Mouse (Mus musculus) neural tube, embryonic 11.5 days (tissue): Measurements from ENCODE around the gene Ube2cbp. TPM values are rescaled to one million over a fixed set of nuclear protein-coding genes. Genes with fewer than 3 reads are reported as not detected.

Source experiments
- polyA plus RNA-seq: library from polyadenylated mRNA; unstranded; fragments of >200 nt; fragmentation: Nextera tagmentation; extraction: Ambion mirVana; gene quantifications from 2 replicates; pipeline ENCODE4 v1.2.1, GENCODE M21; 2014

Ube2cbp gene
- polyA plus RNA-seq, 1 experiment from 2014 or later: 8.3 TPM

Other genes with a start within 250 kb of the Ube2cbp start
- gene Dop1a, start 2.2 kb upstream of the Ube2cbp start, polyA plus RNA-seq: 16.5 and 16.9 TPM in 2 replicates
- 35.7 and 39.4 TPM in 2 replicates for gene Pgm3, start 106.9 kb upstream of the Ube2cbp start, polyA plus RNA-seq
- gene Rwdd2a, start 107.0 kb upstream of the Ube2cbp start, polyA plus RNA-seq: 2.7 and 3.6 TPM in 2 replicates
- 15.8 and 18.2 TPM in 2 replicates for gene Me1, start 231.0 kb upstream of the Ube2cbp start, polyA plus RNA-seq